Mouse (Mus musculus) lung, postnatal 0 days (tissue): Measurements from ENCODE around the gene Ccdc153.

Source experiments
- CTCF ChIP-seq: IDR thresholded peaks from 2 replicates; pipeline ENCODE4 v1.5.1; 2016; ENCODE audit warnings: antibody characterized with exemption, mild to moderate bottlenecking
- EP300 ChIP-seq: IDR thresholded peaks from 2 replicates; pipeline ENCODE4 v1.6.1; 2016; ENCODE audit warnings: antibody characterized with exemption, mild to moderate bottlenecking, control low read depth

DNA sequence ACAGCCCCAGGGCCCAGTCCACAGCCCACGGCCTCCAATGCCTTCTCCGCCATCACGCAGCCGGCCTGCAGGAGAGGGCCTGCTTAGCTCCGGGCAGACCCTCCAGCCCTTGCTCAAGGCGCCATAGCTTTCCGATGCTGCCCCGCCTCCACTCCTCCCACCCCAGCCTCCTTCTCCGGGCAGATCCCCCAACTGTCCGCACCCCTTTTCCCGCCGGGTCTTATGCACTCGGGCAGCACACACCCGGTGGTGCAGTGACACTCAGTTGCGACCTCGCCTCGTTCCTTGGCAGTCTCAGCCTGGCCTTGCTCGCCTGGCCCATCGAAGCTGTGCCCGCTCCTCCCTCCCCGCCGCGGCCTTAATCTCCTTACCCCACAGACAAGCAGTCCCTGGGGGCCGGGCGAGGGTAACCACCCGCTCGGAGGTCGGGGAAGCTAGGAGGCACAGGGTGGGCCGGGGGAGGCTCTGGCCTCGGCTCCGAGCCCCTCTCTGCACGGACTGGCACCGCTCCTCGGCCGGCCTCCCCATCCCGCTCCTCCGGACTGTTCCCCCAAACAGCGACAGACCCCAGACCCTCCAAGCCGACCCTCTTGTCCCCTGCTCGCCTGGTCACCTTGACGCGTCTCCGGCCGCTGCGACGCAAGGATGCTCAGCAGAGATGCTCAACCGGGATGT, 47.1 kb downstream of the Ccdc153 start:
- TF ChIP-seq CTCF (no peak), EP300 (no peak)
